Mouse (Mus musculus) CH12.LX (cell line): ENCODE results near the gene Med20. TPM values are rescaled to one million over a fixed set of nuclear protein-coding genes. Genes with fewer than 3 reads are reported as not detected.

Experiments
- DNase-seq: peaks from one replicate; pipeline ENCODE4 v3.0.0-alpha.2; 2013; ENCODE audit errors: extremely low read depth
- H3K27ac ChIP-seq: 2 replicates; pipeline ENCODE4 v1.5.1; 2012; ENCODE audit warnings: low read depth, mild to moderate bottlenecking, control low read depth, moderate library complexity; ENCODE audit not compliant: insufficient read depth
- H3K27me3 ChIP-seq: replicated peaks from 2 replicates; pipeline ENCODE3; 2012; ENCODE audit warnings: inconsistent platforms
- H3K36me3 ChIP-seq, 2 experiments: replicated peaks in 1 of 2; 2 replicates each; pipeline versions ENCODE3 to v1.6.1; 2012; ENCODE audit warnings: inconsistent platforms in 1 of 2, low read length in 1 of 2, mild to moderate bottlenecking in 1 of 2, mixed read lengths in 1 of 2, moderate library complexity in 1 of 2; ENCODE audit not compliant: control insufficient read depth in 1 of 2, insufficient read depth in 1 of 2
- H3K4me1 ChIP-seq, 2 experiments: 2 replicates each; pipeline ENCODE4 v1.6.1; 2012; ENCODE audit warnings: inconsistent platforms in 1 of 2, moderate library complexity in 1 of 2; ENCODE audit not compliant: insufficient read depth in 2 of 2, control insufficient read depth in 1 of 2
- H3K4me2 ChIP-seq: 2 replicates; pipeline ENCODE4 v1.6.1; 2012; ENCODE audit warnings: low read depth, mild to moderate bottlenecking, control low read depth; ENCODE audit not compliant: poor library complexity, insufficient read depth, severe bottlenecking
- H3K4me3 ChIP-seq, 3 experiments: fragments of 150-350 bp in 1 of 3; sonication (generic) in 1 of 3; replicated peaks in 1 of 3; 2 replicates each; pipeline versions ENCODE3 to v1.5.1; 2011 to 2012; ENCODE audit warnings: low read depth in 2 of 3, low read length in 2 of 3, mild to moderate bottlenecking in 2 of 3, moderate library complexity in 2 of 3, control low read depth in 1 of 3, improper control_type of control experiment in 1 of 3, inconsistent platforms in 1 of 3, mixed read lengths in 1 of 3; ENCODE audit not compliant: poor library complexity in 1 of 3
- H3K79me2 ChIP-seq: replicated peaks from 2 replicates; pipeline ENCODE4 v1.6.1; 2012; ENCODE audit warnings: mild to moderate bottlenecking, moderate library complexity; ENCODE audit not compliant: control insufficient read depth, poor library complexity, insufficient read depth, severe bottlenecking; ENCODE audit errors: extremely low read depth
- H3K9ac ChIP-seq: 2 replicates; pipeline ENCODE4 v1.6.1; 2012; ENCODE audit warnings: low read depth, mild to moderate bottlenecking, control low read depth, moderate library complexity; ENCODE audit not compliant: insufficient read depth
- H3K9me3 ChIP-seq: replicated peaks from 2 replicates; pipeline ENCODE3; 2012; ENCODE audit warnings: low read length, inconsistent platforms, mixed read lengths
- BHLHE40 ChIP-seq: IDR thresholded peaks from 2 replicates; pipeline ENCODE4 v1.6.1; 2011; ENCODE audit warnings: mild to moderate bottlenecking, low read depth, low read length, improper control_type of control experiment
- CHD2 ChIP-seq: IDR thresholded peaks from 2 replicates; pipeline ENCODE4 v1.6.1; 2011; ENCODE audit warnings: low read length, improper control_type of control experiment
- CTCF ChIP-seq, 2 experiments: IDR thresholded peaks in 1 of 2; conservative IDR thresholded peaks in 1 of 2; 2 replicates each; pipeline ENCODE4 v1.5.1; 2011 to 2012; ENCODE audit warnings: low read depth in 2 of 2, low read length in 2 of 2, improper control_type of control experiment in 1 of 2, inconsistent platforms in 1 of 2, mild to moderate bottlenecking in 1 of 2, moderate library complexity in 1 of 2
- E2F4 ChIP-seq: IDR thresholded peaks from 2 replicates; pipeline ENCODE4 v1.6.1; 2011; ENCODE audit warnings: low read depth, low read length, improper control_type of control experiment; ENCODE audit not compliant: insufficient replicate concordance
- ELF1 ChIP-seq: IDR thresholded peaks from 2 replicates; pipeline ENCODE4 v1.6.1; 2014; ENCODE audit warnings: low read depth, mild to moderate bottlenecking, inconsistent platforms, low read length, improper control_type of control experiment
- ETS1 ChIP-seq: conservative IDR thresholded peaks from 2 replicates; pipeline ENCODE4 v1.6.1; 2012; ENCODE audit warnings: low read depth, mild to moderate bottlenecking, inconsistent platforms, low read length, improper control_type of control experiment, moderate library complexity
- GABPA ChIP-seq: IDR thresholded peaks from 2 replicates; pipeline ENCODE4 v1.6.1; 2012; ENCODE audit warnings: low read depth, low read length, improper control_type of control experiment, inconsistent platforms; ENCODE audit not compliant: insufficient replicate concordance
- HCFC1 ChIP-seq: IDR thresholded peaks from 2 replicates; pipeline ENCODE4 v1.6.1; 2012; ENCODE audit warnings: low read depth, mild to moderate bottlenecking, inconsistent platforms, low read length, improper control_type of control experiment
- IRF4 ChIP-seq: IDR thresholded peaks from 2 replicates; pipeline ENCODE4 v1.6.1; 2014; ENCODE audit warnings: low read depth, mild to moderate bottlenecking, inconsistent platforms, low read length, improper control_type of control experiment
- MAZ ChIP-seq: IDR thresholded peaks from 2 replicates; pipeline ENCODE4 v1.6.1; 2012; ENCODE audit warnings: low read depth, mild to moderate bottlenecking, inconsistent platforms, low read length, improper control_type of control experiment, moderate library complexity
- MEF2A ChIP-seq: IDR thresholded peaks from 2 replicates; pipeline ENCODE4 v1.6.1; 2014; ENCODE audit warnings: low read depth, mild to moderate bottlenecking, inconsistent platforms, low read length, improper control_type of control experiment, borderline replicate concordance
- MXI1 ChIP-seq: IDR thresholded peaks from 2 replicates; pipeline ENCODE4 v1.6.1; 2011; ENCODE audit warnings: mild to moderate bottlenecking, low read depth, low read length, improper control_type of control experiment
- MYC ChIP-seq: IDR thresholded peaks from 2 replicates; pipeline ENCODE4 v1.6.1; 2011; ENCODE audit warnings: low read depth, mild to moderate bottlenecking, improper control_type of control experiment, low read length
- NELFE ChIP-seq: IDR thresholded peaks from 2 replicates; pipeline ENCODE4 v1.6.1; 2011; ENCODE audit warnings: low read depth, low read length, improper control_type of control experiment
- NRF1 ChIP-seq: IDR thresholded peaks from 2 replicates; pipeline ENCODE4 v1.6.1; 2014; ENCODE audit warnings: low read depth, mild to moderate bottlenecking, inconsistent platforms, low read length, improper control_type of control experiment, moderate library complexity
- PAX5 ChIP-seq: IDR thresholded peaks from 2 replicates; pipeline ENCODE4 v1.6.1; 2012; ENCODE audit warnings: low read length, inconsistent platforms, mixed read lengths
- POLR2A ChIP-seq: IDR thresholded peaks from 2 replicates; pipeline ENCODE4 v1.6.1; 2011; ENCODE audit warnings: low read depth, mild to moderate bottlenecking, improper control_type of control experiment, low read length
- POLR2AphosphoS2 ChIP-seq: IDR thresholded peaks from 2 replicates; pipeline ENCODE4 v1.6.1; 2011; ENCODE audit warnings: low read depth, low read length, improper control_type of control experiment
- RCOR1 ChIP-seq: conservative IDR thresholded peaks from 2 replicates; pipeline ENCODE4 v1.6.1; 2012; ENCODE audit warnings: low read depth, mild to moderate bottlenecking, inconsistent platforms, low read length, improper control_type of control experiment
- SIN3A ChIP-seq: IDR thresholded peaks from 2 replicates; pipeline ENCODE4 v1.6.1; 2012; ENCODE audit warnings: low read length, improper control_type of control experiment, inconsistent platforms
- TBP ChIP-seq: conservative IDR thresholded peaks from 2 replicates; pipeline ENCODE4 v1.6.1; 2011; ENCODE audit warnings: low read depth, low read length, improper control_type of control experiment
- TCF12 ChIP-seq: IDR thresholded peaks from 2 replicates; pipeline ENCODE4 v1.6.1; 2014; ENCODE audit warnings: low read depth, mild to moderate bottlenecking, inconsistent platforms, low read length, improper control_type of control experiment
- ZNF384 ChIP-seq: IDR thresholded peaks from 2 replicates; pipeline ENCODE4 v1.6.1; 2012; ENCODE audit warnings: low read depth, low read length, improper control_type of control experiment, inconsistent platforms
- dilution Hi-C: fragments of 300-500 bp; cut with MboI; formaldehyde crosslinking; loops from 2 replicates; pipeline ENCODE4 v1.14.3; 2020; ENCODE audit warnings: low sequenced_read_pairs; ENCODE audit not compliant: extremely low pct_unique_long_range_greater_than_20kb, extremely low pct_ligation_motif_present
- in situ Hi-C: fragments of 300-500 bp; cut with MboI; formaldehyde crosslinking; loops from 3 replicates; pipeline ENCODE4 v1.14.3; 2019; ENCODE audit warnings: low sequenced_read_pairs, low pct_ligation_motif_present, low pct_unique_long_range_greater_than_20kb, mixed read lengths
- polyA plus RNA-seq: library from polyadenylated mRNA; unstranded; fragments of >175 nt; gene quantifications from 2 replicates; pipeline ENCODE4 v1.2.1, GENCODE M21; 2012; ENCODE audit warnings: low read depth; ENCODE audit not compliant: insufficient read length
- total RNA-seq, 2 experiments: library from RNA; depleted of rRNA; stranded (reverse); fragments of 300-350 nt in 1 of 2; fragments of >200 nt in 1 of 2; gene quantifications; 2 replicates each; pipeline ENCODE4 v1.2.3; 2012 to 2014

Med20 gene
- total and polyA plus RNA-seq, 3 experiments, result 31.0 to 42.5 (median 31.1) TPM

GRCm38 (mm10) chr17:47627791-47628190, 16.4 kb downstream of the Med20 start:
- Histone ChIP-seq H3K36me3 (peaks cover 20 to 46% of the 10 kb centered on the region in 2 experiments), H3K4me1 (peaks cover 4 to 20% of the 10 kb centered on the region in 2 experiments; a peak in 2 of 4 replicates), H3K9ac (no peak overlapping the region), H3K9me3 (peaks cover 5% of the 10 kb centered on the region), H3K27ac (no peak overlapping the region), H3K4me3 (peak overlapping the region in 1 of 3 experiments; percentile 86), H3K4me2 (peak overlapping the region; percentile 74; the same call in 1 of the 2 replicates), H3K79me2 (0 out of 2 replicates have a peak, but pooled peaks cover 2% of the 10 kb centered on the region), H3K27me3 (no peaks in the 10 kb centered on the region)
- dilution Hi-C loops (no loop called here), in situ Hi-C loops (no loop called here)
- TF ChIP-seq NRF1 (no peak), CTCF (conservative IDR thresholded peaks at IDR 0.05 in 1 of 2, IDR thresholded peaks at IDR 0.05 in 1 of 2; ENCODE audit: low read depth in 2 of 2, low read length in 2 of 2) (peak in 1 of 2 experiments; percentile 60; a peak in 2 of 4 replicates)
- DNase-seq, result no peak

DNA sequence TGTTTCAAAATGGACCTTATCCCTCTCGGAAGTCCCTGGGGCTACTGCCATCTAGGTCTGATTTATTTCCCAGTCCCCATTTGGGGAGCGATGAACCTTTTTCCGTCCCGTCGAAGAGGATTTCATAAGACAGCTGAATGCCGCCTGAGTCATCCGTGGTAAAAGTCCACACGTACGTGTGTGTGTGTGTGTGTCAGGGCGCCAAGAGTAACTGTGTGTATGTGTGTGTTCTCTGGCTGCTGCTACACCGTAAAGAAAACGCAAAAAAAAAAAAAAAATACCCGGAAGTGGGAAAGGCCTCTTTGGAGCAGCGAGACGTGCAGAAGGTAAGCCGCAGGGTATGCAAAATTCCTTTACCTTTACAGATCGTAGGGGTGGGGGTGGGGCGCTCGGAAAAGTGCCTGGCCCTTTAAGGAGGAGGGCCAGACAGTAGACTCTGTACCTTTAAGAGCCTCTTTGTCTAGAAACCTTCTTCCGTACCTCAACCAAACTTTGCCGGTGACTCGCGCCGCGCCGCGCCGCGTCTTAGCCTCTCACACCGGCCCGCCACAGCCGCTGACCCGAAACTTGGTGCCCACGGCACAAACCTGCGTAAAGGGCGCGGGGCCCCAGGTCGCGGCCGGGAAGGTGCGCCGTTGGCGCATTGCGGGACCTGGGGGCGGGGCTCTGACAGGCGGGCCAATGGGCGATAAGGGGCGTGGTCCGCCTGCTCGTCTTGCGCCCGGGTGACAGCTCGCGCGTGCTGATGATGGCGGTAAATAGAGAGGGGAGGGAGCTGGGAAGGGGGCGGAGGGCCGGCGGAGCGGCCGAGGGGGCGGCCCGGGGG, 17.7 kb downstream of the Med20 start:
- Histone ChIP-seq H3K9me3 (peaks cover 1% of the 10 kb centered on the region), H3K4me2 (peak overlapping the region; percentile 93), H3K4me3 (peak overlapping the region; percentile 60 to 86 (median 62)), H3K4me1 (peaks cover 4 to 20% of the 10 kb centered on the region in 2 experiments; a peak in 2 of 4 replicates), H3K36me3 (peaks cover 7 to 33% of the 10 kb centered on the region in 2 experiments), H3K79me2 (0 out of 2 replicates have a peak, but pooled peaks cover 2% of the 10 kb centered on the region), H3K27ac (peak overlapping the region; percentile 68), H3K27me3 (no peaks in the 10 kb centered on the region), H3K9ac (peak overlapping the region; percentile 85)
- in situ Hi-C loops, result no loop called here
- TF ChIP-seq TBP, result no peak
- TF ChIP-seq ELF1, result peak; percentile 85
- TF ChIP-seq MEF2A, result peak; percentile 10; the same call in 1 of the 2 replicates
- no peak for TF ChIP-seq PAX5
- TF ChIP-seq CHD2, result peak; percentile 87
- TF ChIP-seq RCOR1, result peak; percentile 74
- peak; percentile 66 for TF ChIP-seq MAZ
- TF ChIP-seq POLR2AphosphoS2, result peak; percentile 61; the same call in 1 of the 2 replicates
- peak; percentile 86 for TF ChIP-seq BHLHE40
- peak; percentile 85 for TF ChIP-seq MXI1
- TF ChIP-seq GABPA, result no peak
- peak; percentile 51 for TF ChIP-seq IRF4
- TF ChIP-seq SIN3A, result peak; percentile 88; the same call in 1 of the 2 replicates
- no peak; the same call in 1 of the 2 replicates for TF ChIP-seq NELFE
- peak; percentile 46; the same call in 1 of the 2 replicates for TF ChIP-seq NRF1
- TF ChIP-seq HCFC1, result peak; percentile 72
- no peak for TF ChIP-seq CTCF (conservative IDR thresholded peaks at IDR 0.05 in 1 of 2, IDR thresholded peaks at IDR 0.05 in 1 of 2; ENCODE audit: low read depth in 2 of 2, low read length in 2 of 2)
- TF ChIP-seq POLR2A, result peak; percentile 59
- TF ChIP-seq ZNF384, result peak; percentile 94
- peak; percentile 7; the same call in 1 of the 2 replicates for TF ChIP-seq MYC
- TF ChIP-seq TCF12, result 0 out of 2 replicates have a peak, but pooled peaks have one; percentile 29
- TF ChIP-seq ETS1, result peak; percentile 42
- 0 out of 2 replicates have a peak, but pooled peaks have one; percentile 61 for TF ChIP-seq E2F4
- DNase-seq, result peak; percentile 93
- dilution Hi-C loops, result no loop called here
